In genomic region chr6:34103251-34103920, GRCm38 (mm10) we compare ENCODE assay signal across 15 mouse cellular contexts.
"Had no signal": no experiment of that assay in that cellular context is flagged by ENCODE, and none has a peak within 500 bp of the region (broad histone marks: within the 10 kb centered on the region; RNA-seq: fewer than 3 reads in every experiment).

No protein-coding gene starts in this region.

- ATAC-seq: liver, embryonic 12.5 days had no signal

- DNase-seq: kidney, adult 9 months; kidney, postnatal 10 days; kidney, postnatal 36 days; liver; lung, adult 18-20 months; lung, postnatal 10 days; lung, postnatal 36 days; midbrain, embryonic 14.5 days; right cerebral cortex, adult 18-20 months; right cerebral cortex, postnatal 14 days; right cerebral cortex, postnatal 4 days; thymus, adult 2 months; thymus, postnatal 14 days; thymus, postnatal 4 days had no signal
